Mouse (Mus musculus) hindbrain, embryonic 11.5 days (tissue): ENCODE results near the gene Tspan13. TPM values are rescaled to one million over a fixed set of nuclear protein-coding genes. Genes with fewer than 3 reads are reported as not detected.

Experiments used
- ATAC-seq: fragments of 200-750 bp; cut with Nextera tagmentation; 2 replicates; pipeline ENCODE4 v1.8.0; 2017; ENCODE audit warnings: mild to moderate bottlenecking, moderate TSS enrichment, moderate library complexity; ENCODE audit not compliant: low FRiP score
- DNase-seq: peaks from one replicate; pipeline ENCODE4 v3.0.0-alpha.2; 2015; ENCODE audit warnings: low spot score
- H3K27ac ChIP-seq: fragments of 300-500 bp; sonication (generic); 2 replicates; pipeline ENCODE4 v1.5.1; 2014; ENCODE audit warnings: mild to moderate bottlenecking, low read depth, low read length
- H3K27me3 ChIP-seq: fragments of 300-500 bp; sonication (generic); 2 replicates; pipeline ENCODE4 v1.6.1; 2014; ENCODE audit warnings: mild to moderate bottlenecking, low read length, moderate library complexity, mixed read lengths; ENCODE audit not compliant: control insufficient read depth, insufficient read depth
- H3K36me3 ChIP-seq: fragments of 300-500 bp; sonication (generic); 2 replicates; pipeline ENCODE4 v1.6.1; 2014; ENCODE audit warnings: mild to moderate bottlenecking, low read length, moderate library complexity, mixed read lengths; ENCODE audit not compliant: control insufficient read depth, insufficient read depth
- H3K4me1 ChIP-seq: fragments of 300-500 bp; sonication (generic); replicated peaks from 2 replicates; pipeline ENCODE4 v1.6.1; 2014; ENCODE audit warnings: low read length, mixed read lengths; ENCODE audit not compliant: control insufficient read depth, insufficient read depth
- H3K4me2 ChIP-seq: fragments of 300-500 bp; sonication (generic); replicated peaks from 2 replicates; pipeline ENCODE4 v1.6.1; 2014; ENCODE audit warnings: mild to moderate bottlenecking, low read depth, low read length
- H3K4me3 ChIP-seq: fragments of 300-500 bp; sonication (generic); 2 replicates; pipeline ENCODE4 v1.5.1; 2014; ENCODE audit warnings: low read depth, low read length
- H3K9ac ChIP-seq: fragments of 300-500 bp; sonication (generic); 2 replicates; pipeline ENCODE4 v1.6.1; 2014; ENCODE audit warnings: low read depth, low read length
- H3K9me3 ChIP-seq: fragments of 300-500 bp; sonication (generic); 2 replicates; pipeline ENCODE4 v1.6.1; 2016; ENCODE audit warnings: low read length; ENCODE audit not compliant: control insufficient read depth
- WGBS: fragments of 180-500 bp; shearing (Covaris S2); extraction: QIAGEN DNeasy Blood & Tissue Kit; methylation state at CpG from one replicate; pipeline ENCODE4 v1.1.7; 2014; 5-methylcytosine and 5-hydroxymethylcytosine counted together
- polyA plus RNA-seq: library from polyadenylated mRNA; unstranded; fragments of >200 nt; fragmentation: Nextera tagmentation; extraction: Ambion mirVana; gene quantifications from 2 replicates; pipeline ENCODE4 v1.2.1, GENCODE M21; 2014

Gene Tspan13
- polyA plus RNA-seq, 1 experiment from 2014 or later, result 229 TPM

- no peak for ATAC-seq
- Histone ChIP-seq H3K36me3 (0 out of 2 replicates have a peak, but pooled peaks cover 2% of the 10 kb centered on the region), H3K27me3 (no peaks in the 10 kb centered on the region), H3K4me3 (no peak overlapping the region), H3K4me2 (no peak overlapping the region), H3K27ac (no peak overlapping the region), H3K4me1 (peaks cover 2% of the 10 kb centered on the region; the same call in 1 of the 2 replicates), H3K9me3 (no peaks in the 10 kb centered on the region), H3K9ac (no peak overlapping the region)
- DNase-seq, result no peak
- 87% methylated on average over 9 of the region's 9 CpGs for WGBS
Observed at GRCm38 (mm10) chr12:36039541-36040084, 2.7 kb downstream of the Tspan13 start.

- 0 out of 2 replicates have a peak, but pooled peaks cover 2% of the 10 kb centered on the region for H3K36me3 ChIP-seq
- no peak for ATAC-seq
- H3K9ac ChIP-seq, result no peak overlapping the region
Observed at GRCm38 (mm10) chr12:36036776-36037175, 5.5 kb downstream of the Tspan13 start.

GRCm38 (mm10) chr12:36036121-36036520 lies 6.2 kb downstream of the Tspan13 start:
- no peaks in the 10 kb centered on the region for H3K27me3 ChIP-seq
- DNase-seq (no peak), ATAC-seq (no peak)
- H3K9me3 ChIP-seq, result no peaks in the 10 kb centered on the region
- H3K4me1 ChIP-seq, result peaks cover 2% of the 10 kb centered on the region; the same call in 1 of the 2 replicates
- no peak overlapping the region for H3K9ac ChIP-seq
- H3K4me3 ChIP-seq, result no peak overlapping the region
- 96% methylated on average over 7 of the region's 7 CpGs for WGBS
- H3K36me3 ChIP-seq, result 0 out of 2 replicates have a peak, but pooled peaks cover 2% of the 10 kb centered on the region
- H3K27ac ChIP-seq, result no peak overlapping the region
- no peak overlapping the region for H3K4me2 ChIP-seq

More at GRCm38 (mm10) chr12:36036776-36037175, 5.5 kb downstream of the Tspan13 start:
- Histone ChIP-seq H3K4me2 (no peak overlapping the region), H3K9me3 (no peaks in the 10 kb centered on the region), H3K4me1 (peaks cover 2% of the 10 kb centered on the region; the same call in 1 of the 2 replicates), H3K4me3 (no peak overlapping the region), H3K27ac (no peak overlapping the region), H3K27me3 (no peaks in the 10 kb centered on the region)
- no peak for DNase-seq
- WGBS, result 88% methylated on average over 10 of the region's 10 CpGs

GRCm38 (mm10) chr12:36035501-36035900 lies 6.8 kb downstream of the Tspan13 start:
- Histone ChIP-seq H3K27ac (no peak overlapping the region), H3K9me3 (no peaks in the 10 kb centered on the region), H3K4me3 (no peak overlapping the region), H3K4me1 (peaks cover 2% of the 10 kb centered on the region; the same call in 1 of the 2 replicates), H3K9ac (no peak overlapping the region), H3K36me3 (0 out of 2 replicates have a peak, but pooled peaks cover 2% of the 10 kb centered on the region), H3K4me2 (no peak overlapping the region), H3K27me3 (no peaks in the 10 kb centered on the region)
- DNase-seq (no peak), ATAC-seq (no peak)
- WGBS, result 97% methylated on average over 6 of the region's 6 CpGs

- Histone ChIP-seq H3K4me1 (no peaks in the 10 kb centered on the region), H3K36me3 (0 out of 2 replicates have a peak, but pooled peaks cover 2% of the 10 kb centered on the region), H3K4me2 (no peak overlapping the region), H3K4me3 (no peak overlapping the region), H3K27me3 (no peaks in the 10 kb centered on the region), H3K27ac (no peak overlapping the region), H3K9me3 (no peaks in the 10 kb centered on the region), H3K9ac (no peak overlapping the region)
- DNase-seq (no peak), ATAC-seq (no peak)
- WGBS, result 86% methylated on average over 4 of the region's 4 CpGs
Observed at GRCm38 (mm10) chr12:36032419-36032818, 9.9 kb downstream of the Tspan13 start.

GRCm38 (mm10) chr12:36030660-36031363 lies 11.5 kb downstream of the Tspan13 start:
- Histone ChIP-seq H3K4me3 (no peak overlapping the region), H3K4me2 (no peak overlapping the region), H3K4me1 (no peaks in the 10 kb centered on the region), H3K9me3 (no peaks in the 10 kb centered on the region), H3K27ac (no peak overlapping the region), H3K27me3 (no peaks in the 10 kb centered on the region), H3K9ac (no peak overlapping the region), H3K36me3 (no peaks in the 10 kb centered on the region)
- WGBS, result 92% methylated on average over 12 of the region's 12 CpGs
- ATAC-seq, result no peak
- DNase-seq, result no peak

GRCm38 (mm10) chr12:36029687-36030086 lies 12.6 kb downstream of the Tspan13 start:
- H3K27me3 ChIP-seq, result no peaks in the 10 kb centered on the region
- H3K4me3 ChIP-seq, result no peak overlapping the region
- H3K4me2 ChIP-seq, result no peak overlapping the region
- DNase-seq (no peak), ATAC-seq (no peak)
- 85% methylated on average over 4 of the region's 6 CpGs for WGBS
- H3K36me3 ChIP-seq, result no peaks in the 10 kb centered on the region
- no peaks in the 10 kb centered on the region for H3K4me1 ChIP-seq
- H3K27ac ChIP-seq, result no peak overlapping the region
- no peak overlapping the region for H3K9ac ChIP-seq
- no peaks in the 10 kb centered on the region for H3K9me3 ChIP-seq

DNA sequence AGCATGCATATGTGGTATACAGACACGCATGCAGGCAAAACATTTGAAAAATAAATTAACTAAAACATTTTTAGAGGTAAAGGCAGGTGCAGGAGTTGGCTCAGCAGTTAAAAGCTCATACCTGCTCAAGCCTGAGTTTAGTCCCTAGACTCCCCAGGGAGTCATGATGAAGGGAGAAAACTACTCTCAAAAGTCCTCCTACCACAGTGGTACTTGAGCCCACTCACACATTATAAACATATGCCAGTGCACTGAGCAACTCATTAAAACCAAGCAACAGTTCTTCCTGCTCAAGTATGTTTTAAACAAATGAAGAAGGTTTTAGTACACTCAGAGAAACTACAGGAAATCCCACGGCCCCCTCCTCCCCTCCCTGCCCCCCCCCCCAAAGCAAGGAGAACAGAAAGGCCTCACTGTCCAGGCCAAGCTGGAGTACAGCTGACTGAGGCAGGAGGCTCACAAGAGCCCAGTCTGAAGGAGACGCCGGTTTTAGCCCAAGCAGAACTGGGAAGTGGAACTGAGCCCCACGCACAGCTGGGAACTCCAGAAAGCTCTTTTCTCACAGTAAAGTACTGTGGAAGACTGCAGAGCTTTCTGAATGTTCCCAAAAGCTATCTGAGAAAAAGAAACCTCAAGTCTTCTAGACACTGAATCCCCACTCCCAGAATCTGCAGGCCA lies 13.2 kb downstream of the Tspan13 start:
- no peak overlapping the region for H3K4me3 ChIP-seq
- no peak for ATAC-seq
- no peak overlapping the region for H3K27ac ChIP-seq
- DNase-seq, result no peak
- H3K9me3 ChIP-seq, result no peaks in the 10 kb centered on the region
- no peaks in the 10 kb centered on the region for H3K27me3 ChIP-seq
- H3K4me1 ChIP-seq, result no peaks in the 10 kb centered on the region
- no peaks in the 10 kb centered on the region for H3K36me3 ChIP-seq
- H3K4me2 ChIP-seq, result no peak overlapping the region
- no peak overlapping the region for H3K9ac ChIP-seq
- WGBS, result 78% methylated on average over 5 of the region's 5 CpGs
